Mouse (Mus musculus): ENCODE measurements around the gene Pygo1. TPM values are rescaled to one million over a fixed set of nuclear protein-coding genes. Genes with fewer than 3 reads are reported as not detected.

Pygo1 gene
- polyA plus RNA-seq, 1 experiment: 0.01 TPM

DNA sequence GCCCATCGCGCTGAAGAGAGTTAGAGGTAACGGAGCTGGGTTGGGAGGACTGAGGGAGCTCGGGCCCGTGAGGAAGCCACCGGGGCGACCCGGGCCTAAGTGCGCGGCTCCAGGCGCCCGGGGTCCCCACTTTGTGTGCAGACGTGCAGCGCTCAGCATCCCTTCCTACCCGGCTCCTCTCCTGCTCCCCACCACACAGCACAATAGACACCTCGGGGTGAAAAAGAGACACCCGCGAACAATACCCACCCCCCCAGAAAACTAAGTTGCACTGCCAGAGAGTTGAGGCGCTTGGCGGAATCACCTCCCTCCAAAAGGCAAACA is 452 bp downstream of the Pygo1 start:
- TF ChIP-seq E2F4 (IDR thresholded peaks at IDR 0.05; ENCODE audit: insufficient read depth) (no peak), POLR2A (IDR thresholded peaks at IDR 0.05; ENCODE audit: insufficient read length, low read depth) (no peak), POLR2AphosphoS2 (IDR thresholded peaks at IDR 0.05; ENCODE audit: insufficient read length, low read depth) (no peak), TCF3 (IDR thresholded peaks at IDR 0.05; ENCODE audit: insufficient read length, low read depth) (no peak), MAX (IDR thresholded peaks at IDR 0.05; ENCODE audit: low read depth) (no peak), USF1 (IDR thresholded peaks at IDR 0.05; ENCODE audit: low read depth) (no peak), SRF (IDR thresholded peaks at IDR 0.05; ENCODE audit: control insufficient read depth, insufficient read length, low read depth) (no peak)
- H3K4me3 ChIP-seq: no peak overlapping the region
- H3K27me3 ChIP-seq (ENCODE audit: control insufficient read depth, insufficient read depth, insufficient read length): peaks cover 71% of the 10 kb centered on the region
- H3ac ChIP-seq (ENCODE audit: control insufficient read depth, insufficient read length): no peak overlapping the region
- H3K4me2 ChIP-seq (ENCODE audit: low read depth): peak overlapping the region; percentile 55
- H3K79me2 ChIP-seq (ENCODE audit: control insufficient read depth, insufficient read depth): no peaks in the 10 kb centered on the region
- no peaks in the 10 kb centered on the region for H3K36me3 ChIP-seq (ENCODE audit: control insufficient read depth, insufficient read depth)

GRCm38 (mm10) chr9:72931166-72931790 is 5.8 kb downstream of the Pygo1 start:
- H3K36me3 ChIP-seq (ENCODE audit: control insufficient read depth, insufficient read depth): no peaks in the 10 kb centered on the region
- H3K79me2 ChIP-seq (ENCODE audit: control insufficient read depth, insufficient read depth): no peaks in the 10 kb centered on the region
- H3K4me3 ChIP-seq: no peak overlapping the region
- H3K4me2 ChIP-seq (ENCODE audit: low read depth): no peak overlapping the region
- no peak overlapping the region for H3ac ChIP-seq (ENCODE audit: control insufficient read depth, insufficient read length)
- no peak for TF ChIP-seq REST (IDR thresholded peaks at IDR 0.05; ENCODE audit: insufficient read depth, insufficient read length)
- TF ChIP-seq MYOG (IDR thresholded peaks at IDR 0.05; ENCODE audit: control insufficient read depth in 1 of 3, insufficient read depth in 1 of 3, insufficient read length in 2 of 3, low read depth in 2 of 3): no peak
- TF ChIP-seq POLR2AphosphoS2 (IDR thresholded peaks at IDR 0.05; ENCODE audit: insufficient read length, low read depth): no peak
- TF ChIP-seq USF1 (IDR thresholded peaks at IDR 0.05; ENCODE audit: low read depth): no peak
- TF ChIP-seq CEBPB (IDR thresholded peaks at IDR 0.05; ENCODE audit: insufficient read depth, poor library complexity, severe bottlenecking): no peak
- no peak for TF ChIP-seq MYOD1 (IDR thresholded peaks at IDR 0.05; ENCODE audit: control insufficient read depth in 1 of 3, insufficient read length in 2 of 3, low read depth in 2 of 3)
- TF ChIP-seq TCF3 (IDR thresholded peaks at IDR 0.05; ENCODE audit: insufficient read length, low read depth): no peak
- peaks cover 25% of the 10 kb centered on the region for H3K27me3 ChIP-seq (ENCODE audit: control insufficient read depth, insufficient read depth, insufficient read length)

GRCm38 (mm10) chr9:72935309-72935708 is 9.9 kb downstream of the Pygo1 start:
- Histone ChIP-seq H3K4me3 (no peak overlapping the region), H3K79me2 (ENCODE audit: control insufficient read depth, insufficient read depth) (no peaks in the 10 kb centered on the region), H3K27me3 (ENCODE audit: control insufficient read depth, insufficient read depth, insufficient read length) (peaks cover 1% of the 10 kb centered on the region), H3ac (ENCODE audit: control insufficient read depth, insufficient read length) (no peak overlapping the region), H3K36me3 (ENCODE audit: control insufficient read depth, insufficient read depth) (no peaks in the 10 kb centered on the region), H3K4me2 (ENCODE audit: low read depth) (no peak overlapping the region)
- TF ChIP-seq TCF12 (IDR thresholded peaks at IDR 0.05; ENCODE audit: insufficient read depth, poor library complexity, severe bottlenecking): no peak
- no peak for TF ChIP-seq CEBPB (IDR thresholded peaks at IDR 0.05; ENCODE audit: insufficient read depth, poor library complexity, severe bottlenecking)
- TF ChIP-seq TCF3 (IDR thresholded peaks at IDR 0.05; ENCODE audit: insufficient read length, low read depth): no peak
- no peak for TF ChIP-seq USF1 (IDR thresholded peaks at IDR 0.05; ENCODE audit: low read depth)
- no peak for TF ChIP-seq MYOD1 (IDR thresholded peaks at IDR 0.05; ENCODE audit: control insufficient read depth in 1 of 3, insufficient read length in 2 of 3, low read depth in 2 of 3)
- TF ChIP-seq POLR2AphosphoS2 (IDR thresholded peaks at IDR 0.05; ENCODE audit: insufficient read length, low read depth): no peak

DNA sequence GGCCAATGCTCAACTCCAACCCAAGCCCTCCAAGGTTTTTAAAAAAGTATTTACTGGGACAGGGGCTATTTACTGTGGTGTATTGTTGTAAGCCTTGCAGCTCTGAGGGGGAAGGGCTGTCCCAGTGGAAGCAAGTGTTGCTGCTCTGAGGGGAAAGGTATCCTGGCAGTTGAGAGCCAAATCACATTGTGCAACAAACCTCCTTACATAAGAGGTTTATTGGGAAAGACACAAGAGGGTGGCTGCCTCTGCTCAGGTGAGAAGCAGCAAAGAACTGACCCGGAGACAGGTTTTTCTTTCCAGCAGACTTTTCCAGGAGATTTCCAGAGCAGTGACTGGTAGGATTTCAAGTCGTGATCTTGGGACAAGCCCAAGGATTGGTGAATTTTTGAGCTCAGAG is 10.9 kb downstream of the Pygo1 start:
- no peaks in the 10 kb centered on the region for H3K36me3 ChIP-seq (ENCODE audit: control insufficient read depth, insufficient read depth)
- H3K4me3 ChIP-seq: no peak overlapping the region
- H3ac ChIP-seq (ENCODE audit: control insufficient read depth, insufficient read length): no peak overlapping the region
- H3K79me2 ChIP-seq (ENCODE audit: control insufficient read depth, insufficient read depth): no peaks in the 10 kb centered on the region
- TF ChIP-seq MYOD1 (IDR thresholded peaks at IDR 0.05; ENCODE audit: control insufficient read depth in 1 of 3, insufficient read length in 2 of 3, low read depth in 2 of 3): no peak
- TF ChIP-seq USF1 (IDR thresholded peaks at IDR 0.05; ENCODE audit: low read depth): no peak
- TF ChIP-seq POLR2AphosphoS2 (IDR thresholded peaks at IDR 0.05; ENCODE audit: insufficient read length, low read depth): no peak
- no peak for TF ChIP-seq TCF3 (IDR thresholded peaks at IDR 0.05; ENCODE audit: insufficient read length, low read depth)
- TF ChIP-seq MYOG (IDR thresholded peaks at IDR 0.05; ENCODE audit: control insufficient read depth in 1 of 3, insufficient read depth in 1 of 3, insufficient read length in 2 of 3, low read depth in 2 of 3): no peak
- no peak for TF ChIP-seq POLR2A (IDR thresholded peaks at IDR 0.05; ENCODE audit: insufficient read length, low read depth)
- no peaks in the 10 kb centered on the region for H3K27me3 ChIP-seq (ENCODE audit: control insufficient read depth, insufficient read depth, insufficient read length)
- no peak overlapping the region for H3K4me2 ChIP-seq (ENCODE audit: low read depth)

DNA sequence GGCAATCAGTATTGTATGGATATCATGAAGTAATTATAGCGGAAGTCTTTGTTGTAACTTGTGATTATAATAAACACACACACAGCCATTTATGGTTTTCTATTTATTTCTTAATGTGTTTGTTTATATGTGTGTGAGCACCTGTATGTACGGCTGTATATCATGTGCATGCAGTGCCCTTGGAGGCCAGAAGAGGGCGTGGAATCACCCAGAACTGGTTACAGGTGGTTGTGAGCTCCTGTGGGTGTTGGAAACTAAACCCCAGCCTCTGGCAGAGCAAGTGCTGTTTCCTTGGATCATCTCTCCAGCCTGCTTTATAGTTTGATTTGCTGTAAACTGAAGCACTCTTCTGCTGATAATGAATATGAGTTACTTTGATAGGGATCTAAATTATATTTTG is 18.0 kb downstream of the Pygo1 start:
- no peak overlapping the region for H3K4me3 ChIP-seq
- H3K27me3 ChIP-seq (ENCODE audit: control insufficient read depth, insufficient read depth, insufficient read length): no peaks in the 10 kb centered on the region
- no peaks in the 10 kb centered on the region for H3K36me3 ChIP-seq (ENCODE audit: control insufficient read depth, insufficient read depth)
- H3K4me2 ChIP-seq (ENCODE audit: low read depth): no peak overlapping the region
- no peak overlapping the region for H3ac ChIP-seq (ENCODE audit: control insufficient read depth, insufficient read length)
- no peaks in the 10 kb centered on the region for H3K79me2 ChIP-seq (ENCODE audit: control insufficient read depth, insufficient read depth)
- no peak for TF ChIP-seq USF1 (IDR thresholded peaks at IDR 0.05; ENCODE audit: low read depth)

DNA sequence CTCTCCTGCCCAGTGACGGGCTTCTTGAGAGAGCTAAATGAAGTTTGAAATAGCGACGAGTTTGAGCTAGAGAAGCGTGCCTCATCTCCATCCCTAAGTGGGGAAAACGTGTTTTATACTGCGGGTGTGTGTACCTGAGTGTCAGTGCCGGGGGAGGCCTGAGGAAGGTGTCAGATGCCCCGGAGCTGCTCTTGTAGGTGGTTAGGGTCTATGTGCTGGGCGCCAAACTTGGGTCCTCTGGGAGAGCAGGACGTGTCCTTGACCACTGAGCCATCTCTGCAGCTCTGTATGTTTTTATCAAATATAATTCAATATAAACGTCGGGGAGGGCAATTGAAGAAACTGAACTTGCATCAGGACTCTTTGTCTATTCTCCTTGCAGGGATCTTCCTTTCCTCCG is 18.8 kb downstream of the Pygo1 start:
- no peaks in the 10 kb centered on the region for H3K36me3 ChIP-seq (ENCODE audit: control insufficient read depth, insufficient read depth)
- TF ChIP-seq REST (IDR thresholded peaks at IDR 0.05; ENCODE audit: insufficient read depth, insufficient read length) (no peak), POLR2AphosphoS2 (IDR thresholded peaks at IDR 0.05; ENCODE audit: insufficient read length, low read depth) (no peak), TCF3 (IDR thresholded peaks at IDR 0.05; ENCODE audit: insufficient read length, low read depth) (no peak), SRF (IDR thresholded peaks at IDR 0.05; ENCODE audit: control insufficient read depth, insufficient read length, low read depth) (no peak), TCF12 (IDR thresholded peaks at IDR 0.05; ENCODE audit: insufficient read depth, poor library complexity, severe bottlenecking) (no peak), MYOG (IDR thresholded peaks at IDR 0.05; ENCODE audit: control insufficient read depth in 1 of 3, insufficient read depth in 1 of 3, insufficient read length in 2 of 3, low read depth in 2 of 3) (no peak), USF1 (IDR thresholded peaks at IDR 0.05; ENCODE audit: low read depth) (no peak), MYOD1 (IDR thresholded peaks at IDR 0.05; ENCODE audit: control insufficient read depth in 1 of 3, insufficient read length in 2 of 3, low read depth in 2 of 3) (no peak), MAX (IDR thresholded peaks at IDR 0.05; ENCODE audit: low read depth) (no peak)
- no peaks in the 10 kb centered on the region for H3K27me3 ChIP-seq (ENCODE audit: control insufficient read depth, insufficient read depth, insufficient read length)
- no peak overlapping the region for H3ac ChIP-seq (ENCODE audit: control insufficient read depth, insufficient read length)
- H3K4me2 ChIP-seq (ENCODE audit: low read depth): no peak overlapping the region
- no peak overlapping the region for H3K4me3 ChIP-seq
- no peaks in the 10 kb centered on the region for H3K79me2 ChIP-seq (ENCODE audit: control insufficient read depth, insufficient read depth)

Measured in myocyte (in vitro differentiated cells).